In the genomic region with DNA sequence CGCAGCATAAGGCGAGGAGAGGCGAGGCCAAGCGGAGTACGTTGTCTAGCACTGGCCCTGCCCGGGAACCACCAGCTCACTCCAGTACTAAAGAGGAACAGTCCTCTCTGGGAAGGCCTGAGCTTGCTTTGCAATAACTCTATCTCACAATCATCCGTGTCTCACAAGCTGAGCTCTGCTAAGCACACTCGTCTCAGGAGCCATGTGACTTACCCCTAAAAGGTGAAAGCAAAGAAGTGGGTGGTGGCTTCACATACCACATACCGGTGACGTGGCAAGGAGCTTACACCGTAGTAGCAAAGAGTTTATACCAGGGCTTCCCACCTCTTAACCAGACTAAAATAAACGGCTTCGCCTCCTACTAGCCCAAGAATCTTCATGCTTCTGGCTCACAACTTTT, we compare ENCODE assay signal across 17 mouse cellular contexts. TPM values are rescaled to one million over a fixed set of nuclear protein-coding genes. Genes with fewer than 3 reads are reported as not detected.
DNase-seq lines count a peak whose midpoint lies in the region; ATAC-seq and TF ChIP-seq lines count a peak whose summit lies in the region.
"Had no signal": no experiment of that assay in that cellular context is flagged by ENCODE, and none has a peak within 500 bp of the region (broad histone marks: within the 10 kb centered on the region; RNA-seq: fewer than 3 reads in every experiment).

No protein-coding gene starts in this region.

- no peak for TF ChIP-seq CTCF in liver, postnatal 0 days (IDR thresholded peaks at IDR 0.05; ENCODE audit: low read depth)

- no peak for TF ChIP-seq EP300 in liver, postnatal 0 days (IDR thresholded peaks at IDR 0.05; ENCODE audit: low read depth)

- no peak overlapping the region for H3K4me3 ChIP-seq in liver, postnatal 0 days (ENCODE audit: low read depth, low read length)
- no peak overlapping the region for H3K4me3 ChIP-seq in forebrain, embryonic 10.5 days
- H3K4me3 ChIP-seq: embryonic facial prominence, embryonic 13.5 days; kidney, embryonic 15.5 days; neural tube, embryonic 12.5 days had no signal

- H3K27ac ChIP-seq in liver, postnatal 0 days (ENCODE audit: low read depth): peak overlapping the region; percentile 30; the same call in 1 of the 2 replicates
- no peak overlapping the region for H3K27ac ChIP-seq in forebrain, embryonic 10.5 days
- H3K27ac ChIP-seq: embryonic facial prominence, embryonic 13.5 days; kidney, embryonic 15.5 days; neural tube, embryonic 12.5 days had no signal

- no peak overlapping the region for H3K9ac ChIP-seq in liver, postnatal 0 days (replicated peaks)
- H3K9ac ChIP-seq: embryonic facial prominence, embryonic 13.5 days; kidney, embryonic 15.5 days; neural tube, embryonic 12.5 days had no signal

- 68% methylated on average over 13 of the region's 13 CpGs for WGBS in liver, postnatal 0 days (ENCODE audit: insufficient replicate concordance)
- WGBS in forebrain, embryonic 10.5 days: 91% methylated on average over 13 of the region's 13 CpGs

- no peak for DNase-seq in liver, postnatal 0 days
- DNase-seq in liver: no peak
- DNase-seq in CD8-positive naive resting alpha-beta T cell, adult 2 months (ENCODE audit: low read depth in 2 of 2, low spot score in 2 of 2): peak; percentile 57 to 70
- no peak for DNase-seq in forebrain, embryonic 10.5 days (ENCODE audit: extremely low spot score, low spot score)
- DNase-seq in urinary bladder, postnatal 25 days (ENCODE audit: low spot score): no peak
- DNase-seq: adrenal gland, adult 8-10 months; cerebellum, postnatal 14 days; heart, postnatal 14 days; lung, postnatal 14 days; midbrain, embryonic 14.5 days had no signal

- no peak overlapping the region for H3K4me2 ChIP-seq in liver, postnatal 0 days (ENCODE audit: low read depth, low read length)
- H3K4me2 ChIP-seq: embryonic facial prominence, embryonic 13.5 days; kidney, embryonic 15.5 days; neural tube, embryonic 12.5 days had no signal

- H3K4me1 ChIP-seq in liver, postnatal 0 days (ENCODE audit: insufficient read depth): peaks cover 3% of the 10 kb centered on the region; the same call in 1 of the 2 replicates
- peaks cover 5% of the 10 kb centered on the region; the same call in 1 of the 2 replicates for H3K4me1 ChIP-seq in forebrain, embryonic 10.5 days
- H3K4me1 ChIP-seq: embryonic facial prominence, embryonic 13.5 days; neural tube, embryonic 12.5 days had no signal

- H3K9me3 ChIP-seq in liver, postnatal 0 days (ENCODE audit: low read length): no peaks in the 10 kb centered on the region
- H3K9me3 ChIP-seq in forebrain, embryonic 10.5 days: no peaks in the 10 kb centered on the region
- H3K9me3 ChIP-seq: embryonic facial prominence, embryonic 13.5 days; kidney, embryonic 15.5 days; neural tube, embryonic 12.5 days had no signal

- no peaks in the 10 kb centered on the region for H3K27me3 ChIP-seq in liver, postnatal 0 days (ENCODE audit: insufficient read depth, low read length)
- no peaks in the 10 kb centered on the region for H3K27me3 ChIP-seq in forebrain, embryonic 10.5 days (ENCODE audit: poor library complexity, severe bottlenecking)
- H3K27me3 ChIP-seq: embryonic facial prominence, embryonic 13.5 days; kidney, embryonic 15.5 days; neural tube, embryonic 12.5 days had no signal

- H3K36me3 ChIP-seq in liver, postnatal 0 days (replicated peaks; ENCODE audit: insufficient read depth, low read length): no peaks in the 10 kb centered on the region
- H3K36me3 ChIP-seq in forebrain, embryonic 10.5 days (replicated peaks): no peaks in the 10 kb centered on the region
- H3K36me3 ChIP-seq: embryonic facial prominence, embryonic 13.5 days; kidney, embryonic 15.5 days; neural tube, embryonic 12.5 days had no signal

- ATAC-seq in liver, postnatal 0 days: peak; percentile 56
- ATAC-seq in granulocyte monocyte progenitor cell, adult 5-6 weeks (replicated peaks; ENCODE audit: poor library complexity, severe bottlenecking): peak; percentile 66
- peak; percentile 58 for ATAC-seq in neutrophil, adult 5-6 weeks (ENCODE audit: extremely low read depth, insufficient number of reproducible peaks, low FRiP score, poor library complexity, severe bottlenecking)

RNA-seq across cellular contexts. Expression of gene Rasa3, which starts 17.1 kb away (rescaled TPM):
- polyA plus RNA-seq in liver, postnatal 0 days (2015; fragmentation: Nextera tagmentation; extraction: Ambion mirVana): 9.9 and 11.4 TPM in 2 replicates
- total RNA-seq in granulocyte monocyte progenitor cell, adult 5-6 weeks (2014; fragmentation: Nextera tagmentation): 52.5 and 55.5 TPM in 2 replicates
- 53.3 and 54.4 TPM in 2 replicates for total RNA-seq in granulocyte monocyte progenitor cell, adult 5-6 weeks (2017)
- total RNA-seq in neutrophil, adult 5-6 weeks (2017): 437 and 443 TPM in 2 replicates
- 24.8 and 27.2 TPM in 2 replicates for polyA plus RNA-seq in forebrain, embryonic 10.5 days (2016; fragmentation: Nextera tagmentation; extraction: Ambion mirVana)

RNA-seq across cellular contexts. Expression of gene Cfap97d2, which starts 45.4 kb away (rescaled TPM):
- not detected in 2 replicates for polyA plus RNA-seq in liver, postnatal 0 days (2015; fragmentation: Nextera tagmentation; extraction: Ambion mirVana)
- total RNA-seq in granulocyte monocyte progenitor cell, adult 5-6 weeks (2014; fragmentation: Nextera tagmentation): not detected in 2 replicates
- total RNA-seq in granulocyte monocyte progenitor cell, adult 5-6 weeks (2017): not detected in 2 replicates
- total RNA-seq in neutrophil, adult 5-6 weeks (2017): not detected in 2 replicates
- 1.4 and 2.0 TPM in 2 replicates for polyA plus RNA-seq in forebrain, embryonic 10.5 days (2016; fragmentation: Nextera tagmentation; extraction: Ambion mirVana)
- total RNA-seq: gastrocnemius, adult 8-10 months; heart, postnatal 14 days; liver, adult 2 months had no signal
- polyA plus RNA-seq: kidney, embryonic 15.5 days; liver, adult 2 months had no signal

Comparison
In these comparisons a context has a peak if more than half of its experiments do, and no peak if none do; other contexts are left out.
1. DNase-seq: peak in CD8-positive naive resting alpha-beta T cell, adult 2 months (2 of 2); none in liver, postnatal 0 days (single experiment), liver (single experiment), forebrain, embryonic 10.5 days (single experiment) and urinary bladder, postnatal 25 days (single experiment).
2. Peak in every context shown above with its lines, with median percentiles within 50 percentile points of each other: ATAC-seq.